In the genomic region with DNA sequence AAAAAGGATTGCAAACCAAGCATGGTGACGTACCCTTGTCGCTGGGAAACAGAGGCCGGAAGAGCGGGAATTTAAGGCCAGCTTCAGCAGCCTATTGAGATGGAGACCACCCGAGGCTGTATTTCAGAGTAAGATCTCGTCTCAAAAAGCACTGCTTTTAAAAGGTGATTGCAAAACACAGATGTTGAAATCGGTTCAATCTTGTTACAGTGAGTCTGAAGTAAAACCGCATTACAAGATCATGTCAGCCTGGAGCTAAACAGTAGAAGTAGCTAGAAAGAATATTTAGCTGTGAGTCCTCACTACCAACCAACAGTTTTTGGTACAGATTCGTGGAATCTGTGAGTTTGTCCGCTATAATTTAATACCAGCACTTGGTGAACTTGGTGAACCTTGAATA, we compare ENCODE assay signal across 15 mouse cellular contexts.
"Had no signal": no experiment of that assay in that cellular context is flagged by ENCODE, and none has a peak within 500 bp of the region (broad histone marks: within the 10 kb centered on the region; RNA-seq: fewer than 3 reads in every experiment).

No protein-coding gene starts in this region.

- H3K36me3 ChIP-seq: intestine, embryonic 15.5 days; limb, embryonic 13.5 days; liver, embryonic 12.5 days; neural tube, embryonic 13.5 days; stomach, embryonic 15.5 days had no signal

- H3K4me2 ChIP-seq: intestine, embryonic 15.5 days; limb, embryonic 13.5 days; liver, embryonic 12.5 days; neural tube, embryonic 13.5 days; stomach, embryonic 15.5 days had no signal

- H3K4me3 ChIP-seq: intestine, embryonic 15.5 days; limb, embryonic 13.5 days; liver, embryonic 12.5 days; neural tube, embryonic 13.5 days; stomach, embryonic 15.5 days had no signal

- DNase-seq: kidney, adult 18-20 months; kidney, postnatal 14 days; left cerebral cortex, postnatal 4 days; lung, adult 18-20 months; lung, postnatal 10 days; lung, postnatal 4 days; midbrain, embryonic 14.5 days; right cerebral cortex, postnatal 14 days; thymus, adult 2 months; thymus, postnatal 25 days had no signal

- H3K9me3 ChIP-seq: intestine, embryonic 15.5 days; limb, embryonic 13.5 days; liver, embryonic 12.5 days; neural tube, embryonic 13.5 days; stomach, embryonic 15.5 days had no signal

- H3K27ac ChIP-seq: intestine, embryonic 15.5 days; limb, embryonic 13.5 days; liver, embryonic 12.5 days; neural tube, embryonic 13.5 days; stomach, embryonic 15.5 days had no signal

- H3K27me3 ChIP-seq: intestine, embryonic 15.5 days; liver, embryonic 12.5 days; neural tube, embryonic 13.5 days; stomach, embryonic 15.5 days had no signal

- H3K9ac ChIP-seq: intestine, embryonic 15.5 days; limb, embryonic 13.5 days; liver, embryonic 12.5 days; neural tube, embryonic 13.5 days; stomach, embryonic 15.5 days had no signal

- ATAC-seq: intestine, embryonic 15.5 days; liver, embryonic 12.5 days had no signal
